Mouse (Mus musculus) olfactory bulb, adult 2 months (tissue): Measurements from ENCODE around the gene Glyctk. TPM values are rescaled to one million over a fixed set of nuclear protein-coding genes. Genes with fewer than 3 reads are reported as not detected.

Source experiments
- H3K27ac ChIP-seq: fragments of 200-500 bp; 2 replicates; pipeline ENCODE4 v1.5.1; 2012; ENCODE audit warnings: low read depth, low read length; ENCODE audit not compliant: insufficient read depth
- H3K4me1 ChIP-seq: fragments of 200-500 bp; 2 replicates; pipeline ENCODE4 v1.6.1; 2012; ENCODE audit warnings: low read length; ENCODE audit not compliant: control insufficient read depth, insufficient read depth
- H3K4me3 ChIP-seq: fragments of 200-500 bp; 2 replicates; pipeline ENCODE4 v1.5.1; 2012; ENCODE audit warnings: mild to moderate bottlenecking, low read depth, low read length, moderate library complexity; ENCODE audit not compliant: insufficient read depth
- CTCF ChIP-seq: fragments of 200-500 bp; IDR thresholded peaks from 2 replicates; pipeline ENCODE4 v1.5.1; 2012; ENCODE audit warnings: low read depth, mild to moderate bottlenecking, low read length, moderate library complexity; ENCODE audit not compliant: insufficient read depth
- POLR2A ChIP-seq: fragments of 200-500 bp; IDR thresholded peaks from 2 replicates; pipeline ENCODE4 v1.6.1; 2012; ENCODE audit warnings: mild to moderate bottlenecking, low read depth, low read length, moderate library complexity; ENCODE audit not compliant: insufficient read depth
- WGBS: fragments of 180-500 bp; shearing (Covaris S2); methylation state at CpG from one replicate; pipeline ENCODE4 v1.1.7; 2018; 5-methylcytosine and 5-hydroxymethylcytosine counted together
- polyA plus RNA-seq: library from polyadenylated mRNA; stranded (reverse); fragments of >200 nt; gene quantifications from 2 replicates; pipeline ENCODE4 v1.2.4, GENCODE M21; 2012; ENCODE audit warnings: low replicate concordance; ENCODE audit not compliant: missing spikeins, insufficient read depth, insufficient read length

Glyctk gene
- polyA plus RNA-seq: not detected in 2 replicates

- H3K27ac ChIP-seq: no peak within 1 kb of the TSS
- WGBS: 52% methylated on average over 6 of the region's 6 CpGs
These were observed at the start of gene Glyctk for GRCm38 (mm10) chr9:106158037-106158491. Glyctk (minus strand) TSS chr9:106158138.

GRCm38 (mm10) chr9:106206515-106206914 lies 48.6 kb upstream of the Glyctk start:
- H3K27ac ChIP-seq: no peak overlapping the region
- H3K4me1 ChIP-seq: peaks cover 26% of the 10 kb centered on the region
- TF ChIP-seq POLR2A (no peak), CTCF (no peak)
- WGBS: 85% methylated on average over 2 of the region's 2 CpGs
- H3K4me3 ChIP-seq: no peak overlapping the region

More at GRCm38 (mm10) chr9:106158037-106158491, at the start of gene Glyctk:
- H3K4me3 ChIP-seq: no peak within 1 kb of the TSS
- no peaks in the 10 kb centered on the region for H3K4me1 ChIP-seq
- TF ChIP-seq CTCF: no peak
- TF ChIP-seq POLR2A: no peak

- 85% methylated on average over 7 of the region's 7 CpGs for WGBS
- H3K27ac ChIP-seq: no peak overlapping the region
These were observed 47.9 kb upstream of the Glyctk start for GRCm38 (mm10) chr9:106205713-106206290.

GRCm38 (mm10) chr9:106203990-106204851 lies 46.3 kb upstream of the Glyctk start:
- WGBS: 66% methylated on average over 7 of the region's 7 CpGs
- peaks cover 20% of the 10 kb centered on the region for H3K4me1 ChIP-seq
- no peak overlapping the region for H3K27ac ChIP-seq
- no peak overlapping the region for H3K4me3 ChIP-seq
- TF ChIP-seq CTCF (no peak), POLR2A (no peak)

More at GRCm38 (mm10) chr9:106205713-106206290, 47.9 kb upstream of the Glyctk start:
- TF ChIP-seq POLR2A: no peak
- no peak for TF ChIP-seq CTCF
- Histone ChIP-seq H3K4me3 (no peak overlapping the region), H3K4me1 (peaks cover 20% of the 10 kb centered on the region)

GRCm38 (mm10) chr9:106202819-106203636 lies 45.1 kb upstream of the Glyctk start, which contains the start of gene Twf2:
Twf2 (plus strand) TSS chr9:106203108.
- Histone ChIP-seq H3K27ac (peak within 1 kb of the TSS; percentile 83), H3K4me3 (peak within 1 kb of the TSS; percentile 72), H3K4me1 (peaks cover 21% of the 10 kb centered on the region)
- WGBS: under 1% methylated on average over 61 of the region's 61 CpGs
- TF ChIP-seq POLR2A (peak; percentile 92), CTCF (no peak)

- WGBS: 83% methylated on average over 3 of the region's 3 CpGs
- no peak overlapping the region for H3K27ac ChIP-seq
- TF ChIP-seq POLR2A (no peak), CTCF (no peak)
- no peak overlapping the region for H3K4me3 ChIP-seq
- peaks cover 21% of the 10 kb centered on the region for H3K4me1 ChIP-seq
These were observed 44.0 kb upstream of the Glyctk start for GRCm38 (mm10) chr9:106201895-106202294.

GRCm38 (mm10) chr9:106199535-106200272 lies 41.8 kb upstream of the Glyctk start, which contains the start of gene Ppm1m:
Ppm1m (minus strand) TSS chr9:106199746.
- WGBS: 80% methylated on average over 18 of the region's 18 CpGs
- peak within 1 kb of the TSS; percentile 55 for H3K4me3 ChIP-seq
- TF ChIP-seq POLR2A (no peak), CTCF (no peak)
- peaks cover 17% of the 10 kb centered on the region for H3K4me1 ChIP-seq
- H3K27ac ChIP-seq: no peak within 1 kb of the TSS

GRCm38 (mm10) chr9:106198962-106199458 lies 41.1 kb upstream of the Glyctk start:
- 3% methylated on average over 49 of the region's 51 CpGs for WGBS
- Histone ChIP-seq H3K4me3 (peak overlapping the region; percentile 55), H3K27ac (no peak overlapping the region), H3K4me1 (peaks cover 13% of the 10 kb centered on the region)
- TF ChIP-seq POLR2A: no peak
- no peak for TF ChIP-seq CTCF
